Mouse (Mus musculus) ES-E14 (cell line): Measurements from ENCODE around the gene Slc24a4. TPM values are rescaled to one million over a fixed set of nuclear protein-coding genes. Genes with fewer than 3 reads are reported as not detected.

Experiments used
- DNase-seq: peaks from one replicate; pipeline ENCODE4 v3.0.0-alpha.2; 2013; ENCODE audit warnings: low read depth, low spot score
- H3K27ac ChIP-seq: 2 replicates; pipeline ENCODE4 v1.5.1; 2012; ENCODE audit warnings: low read depth, mild to moderate bottlenecking, low read length, moderate library complexity, mixed read lengths; ENCODE audit not compliant: poor library complexity, insufficient read depth, severe bottlenecking
- H3K36me3 ChIP-seq: 2 replicates; pipeline ENCODE4 v1.6.1; 2012; ENCODE audit warnings: mild to moderate bottlenecking, low read length, moderate library complexity, mixed read lengths; ENCODE audit not compliant: control insufficient read depth, poor library complexity, insufficient read depth, severe bottlenecking
- H3K4me1 ChIP-seq, 2 experiments: fragments of 150-350 bp in 1 of 2; sonication (generic) in 1 of 2; 2 replicates each; pipeline ENCODE4 v1.6.1; 2012; ENCODE audit warnings: low read length in 2 of 2, mild to moderate bottlenecking in 1 of 2, mixed read lengths in 1 of 2; ENCODE audit not compliant: control insufficient read depth in 2 of 2, insufficient read depth in 2 of 2, poor library complexity in 1 of 2
- H3K4me3 ChIP-seq, 2 experiments: fragments of 150-350 bp in 1 of 2; sonication (generic) in 1 of 2; 2 replicates each; pipeline ENCODE4 v1.5.1; 2012; ENCODE audit warnings: low read length in 2 of 2, low read depth in 1 of 2, mild to moderate bottlenecking in 1 of 2, mixed read lengths in 1 of 2; ENCODE audit not compliant: insufficient read depth in 1 of 2, poor library complexity in 1 of 2, severe bottlenecking in 1 of 2
- H3K9ac ChIP-seq: 2 replicates; pipeline ENCODE4 v1.6.1; 2012; ENCODE audit warnings: low read depth, mild to moderate bottlenecking, low read length, mixed read lengths; ENCODE audit not compliant: poor library complexity, insufficient read depth, severe bottlenecking
- H3K9me3 ChIP-seq: fragments of 150-350 bp; sonication (generic); 2 replicates; pipeline ENCODE4 v1.6.1; 2012; ENCODE audit warnings: low read depth, mild to moderate bottlenecking, low read length; ENCODE audit not compliant: control insufficient read depth, insufficient read depth
- CHD2 ChIP-seq: IDR thresholded peaks from 2 replicates; pipeline ENCODE4 v1.6.1; 2014; ENCODE audit warnings: mild to moderate bottlenecking, low read depth, low read length, inconsistent platforms
- HCFC1 ChIP-seq: IDR thresholded peaks from 2 replicates; pipeline ENCODE4 v1.6.1; 2012; ENCODE audit warnings: low read length, inconsistent platforms, borderline replicate concordance; ENCODE audit not compliant: insufficient read depth
- MAFK ChIP-seq: IDR thresholded peaks from 2 replicates; pipeline ENCODE4 v1.6.1; 2014; ENCODE audit warnings: mild to moderate bottlenecking, low read depth, low read length, inconsistent platforms; ENCODE audit not compliant: insufficient read depth
- ZC3H11A ChIP-seq: IDR thresholded peaks from 2 replicates; pipeline ENCODE4 v1.6.1; 2012; ENCODE audit warnings: low read depth, mild to moderate bottlenecking, inconsistent platforms, low read length, borderline replicate concordance
- ZNF384 ChIP-seq: IDR thresholded peaks from 2 replicates; pipeline ENCODE4 v1.6.1; 2012; ENCODE audit warnings: low read depth, low read length, inconsistent platforms
- in situ Hi-C, 2 experiments: fragments of 600-800 bp; cut with MboI; formaldehyde crosslinking; loops; one replicate each; pipeline ENCODE4 v1.15.1; 2025; ENCODE audit warnings: low sequenced_read_pairs in 2 of 2, inconsistent platforms in 1 of 2; ENCODE audit not compliant: unreplicated experiment in 2 of 2
- total RNA-seq: library from RNA; depleted of rRNA; stranded (reverse); fragments of 300-350 nt; gene quantifications from 2 replicates; pipeline ENCODE4 v1.2.3, GENCODE M21; 2012

Slc24a4 gene
- total RNA-seq, 1 experiment, result 0.27 TPM

DNA sequence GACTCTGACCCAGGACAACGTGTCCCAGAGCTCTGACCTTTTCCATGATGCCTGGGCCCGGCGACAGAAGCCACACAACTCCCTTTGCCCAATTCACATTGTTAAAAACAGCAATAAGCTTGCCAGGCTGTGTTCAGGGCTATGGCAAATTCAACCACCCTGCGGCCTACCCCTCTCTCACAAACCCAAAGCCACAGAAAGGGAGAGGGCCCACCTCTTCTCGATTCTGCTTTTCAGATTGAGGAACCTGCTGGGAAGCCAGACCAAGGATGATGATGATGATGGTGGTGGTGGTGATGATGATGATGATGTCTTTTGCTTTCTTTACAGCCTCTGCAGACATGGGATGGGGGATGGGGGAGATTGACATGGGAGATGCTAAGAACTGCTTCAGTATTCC lies 117.7 kb downstream of the Slc24a4 start:
- DNase-seq, result no peak
- Histone ChIP-seq H3K4me3 (no peak overlapping the region), H3K27ac (no peak overlapping the region), H3K9ac (no peak overlapping the region), H3K9me3 (no peaks in the 10 kb centered on the region), H3K36me3 (no peaks in the 10 kb centered on the region), H3K4me1 (peaks cover 0 to 5% of the 10 kb centered on the region in 2 experiments; a peak in 1 of 4 replicates)
- TF ChIP-seq ZC3H11A (no peak), CHD2 (no peak), MAFK (no peak), ZNF384 (no peak), HCFC1 (no peak)
- in situ Hi-C loops, result no loop called here

DNA sequence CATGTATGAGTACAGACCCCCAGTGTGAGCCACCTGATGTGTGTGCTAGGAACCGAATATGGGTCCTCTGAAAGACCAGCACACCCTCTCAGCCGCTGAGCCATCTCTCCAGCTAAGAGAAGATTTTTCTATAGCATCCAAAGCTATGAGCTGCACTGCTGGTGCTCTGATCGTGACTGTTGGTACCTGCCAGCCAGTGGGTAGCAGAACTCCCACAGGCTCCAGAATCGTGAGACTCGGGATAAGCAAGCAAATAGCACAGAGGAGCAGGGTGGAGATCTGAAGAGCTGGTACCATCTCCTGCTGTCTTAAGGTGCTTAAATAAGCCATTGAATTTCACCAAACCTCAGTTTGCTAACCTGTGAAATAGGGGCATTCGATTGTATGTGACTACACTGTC lies 119.6 kb downstream of the Slc24a4 start:
- Histone ChIP-seq H3K4me3 (no peak overlapping the region), H3K36me3 (no peaks in the 10 kb centered on the region), H3K4me1 (no peaks in the 10 kb centered on the region), H3K9ac (no peak overlapping the region), H3K9me3 (no peaks in the 10 kb centered on the region), H3K27ac (no peak overlapping the region)
- TF ChIP-seq ZNF384 (no peak), MAFK (no peak), CHD2 (no peak), ZC3H11A (no peak), HCFC1 (no peak)
- in situ Hi-C loops, result no loop called here
- DNase-seq, result no peak

DNA sequence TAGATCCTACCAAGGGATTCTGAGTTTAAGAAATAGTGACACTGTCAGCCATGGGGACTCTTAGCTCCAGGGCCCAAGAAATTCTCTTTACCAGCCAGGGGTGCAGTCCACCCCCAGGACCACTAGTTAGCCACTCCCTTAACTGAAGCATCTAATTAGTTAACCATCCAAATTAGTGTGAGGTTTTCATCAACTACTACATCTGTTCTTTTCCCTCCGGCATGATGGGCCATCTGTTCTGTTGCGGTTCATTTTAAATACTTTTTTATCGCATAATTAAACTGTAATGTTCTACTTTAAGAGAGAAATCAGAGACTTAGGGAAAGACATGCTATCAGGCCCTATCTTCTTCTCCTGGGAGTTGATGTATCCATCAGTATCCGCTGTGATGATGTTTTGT lies 121.8 kb downstream of the Slc24a4 start:
- Histone ChIP-seq H3K9me3 (no peaks in the 10 kb centered on the region), H3K4me3 (no peak overlapping the region), H3K9ac (no peak overlapping the region), H3K4me1 (no peaks in the 10 kb centered on the region), H3K36me3 (no peaks in the 10 kb centered on the region), H3K27ac (no peak overlapping the region)
- in situ Hi-C loops, result no loop called here
- TF ChIP-seq MAFK (no peak), HCFC1 (no peak)
- DNase-seq, result no peak

DNA sequence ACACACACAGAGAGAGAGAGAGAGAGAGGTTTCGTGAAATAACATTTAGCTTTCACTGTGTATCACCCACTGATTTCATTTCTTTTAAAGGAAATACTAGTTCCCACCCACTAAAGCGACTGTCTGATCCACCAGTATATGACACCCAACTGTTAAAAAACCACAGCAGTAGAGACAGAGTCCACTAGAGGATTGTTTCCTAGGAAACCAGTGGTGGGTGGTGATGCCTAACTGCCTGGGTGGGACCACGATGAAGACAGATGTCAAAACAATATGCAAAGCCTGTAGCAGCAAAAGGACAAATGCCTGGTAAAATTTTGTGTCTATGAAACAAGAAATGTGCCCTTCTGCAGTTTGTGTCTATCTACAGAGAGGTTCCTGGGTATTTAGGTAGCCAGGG lies 122.5 kb downstream of the Slc24a4 start:
- Histone ChIP-seq H3K4me1 (no peaks in the 10 kb centered on the region; a peak in 1 of 4 replicates), H3K27ac (no peak overlapping the region), H3K9ac (no peak overlapping the region), H3K36me3 (no peaks in the 10 kb centered on the region), H3K9me3 (no peaks in the 10 kb centered on the region), H3K4me3 (no peak overlapping the region)
- in situ Hi-C loops, result no loop called here
- no peak for DNase-seq
- TF ChIP-seq HCFC1, result no peak
- no peak for TF ChIP-seq ZNF384
- TF ChIP-seq MAFK, result no peak
- TF ChIP-seq CHD2, result no peak
- no peak for TF ChIP-seq ZC3H11A

DNA sequence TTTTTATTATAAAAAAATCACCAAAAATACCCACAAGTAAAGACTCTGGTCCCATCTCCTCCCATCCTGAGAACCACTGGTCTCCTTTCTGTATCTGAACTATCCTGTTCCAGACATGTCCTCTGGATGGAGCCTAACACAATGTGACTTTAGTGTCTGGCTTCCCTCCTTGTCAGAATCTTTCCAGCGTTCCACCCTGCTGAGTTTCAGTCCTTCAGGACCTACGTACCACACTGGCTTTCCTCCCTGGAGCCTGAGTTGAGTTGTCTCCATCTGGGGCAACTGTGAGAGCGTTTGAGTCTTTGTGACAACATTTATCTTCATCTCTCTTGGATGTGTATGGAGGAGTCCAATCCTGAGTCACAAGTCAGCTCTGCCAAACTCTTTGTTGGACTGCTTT lies 123.5 kb downstream of the Slc24a4 start:
- in situ Hi-C loops, result no loop called here
- Histone ChIP-seq H3K4me1 (no peaks in the 10 kb centered on the region; a peak in 1 of 4 replicates), H3K9me3 (no peaks in the 10 kb centered on the region), H3K9ac (no peak overlapping the region), H3K36me3 (no peaks in the 10 kb centered on the region), H3K27ac (no peak overlapping the region), H3K4me3 (no peak overlapping the region)
- no peak for DNase-seq
- TF ChIP-seq CHD2, result no peak
- TF ChIP-seq ZNF384, result no peak
- TF ChIP-seq MAFK, result no peak
- no peak for TF ChIP-seq ZC3H11A
- TF ChIP-seq HCFC1, result no peak
